Mouse (Mus musculus) adrenal gland, adult 2 months (tissue): ENCODE measurements around the gene 9830107B12Rik. TPM values are rescaled to one million over a fixed set of nuclear protein-coding genes. Genes with fewer than 3 reads are reported as not detected.
"Not testable (repeated sequence)": the region's sequence is repeated elsewhere in the genome, so short reads cannot be mapped to it uniquely, and the experiment has no call there.

ENCODE experiments used
- DNase-seq: peaks from one replicate; pipeline ENCODE4 v3.0.0; 2021
- long read RNA-seq: library from polyadenylated mRNA; stranded (forward); transcript quantifications from one replicate; pipeline ENCODE4 v2.0.0, GENCODE M21; 2021
- polyA plus RNA-seq: library from polyadenylated mRNA; depleted of rRNA; stranded (reverse); fragments of >200 nt; gene quantifications from 2 replicates; pipeline ENCODE4 v1.2.3, GENCODE M21; 2012; rRNA removed
- total RNA-seq, 2 experiments: library from RNA; stranded (reverse); gene quantifications; 2 replicates each; pipeline ENCODE4 v1.2.3; 2021

9830107B12Rik gene
- not detected for total RNA-seq
- not detected in 2 replicates for polyA plus RNA-seq
- long read RNA-seq, result 0 reads

DNA sequence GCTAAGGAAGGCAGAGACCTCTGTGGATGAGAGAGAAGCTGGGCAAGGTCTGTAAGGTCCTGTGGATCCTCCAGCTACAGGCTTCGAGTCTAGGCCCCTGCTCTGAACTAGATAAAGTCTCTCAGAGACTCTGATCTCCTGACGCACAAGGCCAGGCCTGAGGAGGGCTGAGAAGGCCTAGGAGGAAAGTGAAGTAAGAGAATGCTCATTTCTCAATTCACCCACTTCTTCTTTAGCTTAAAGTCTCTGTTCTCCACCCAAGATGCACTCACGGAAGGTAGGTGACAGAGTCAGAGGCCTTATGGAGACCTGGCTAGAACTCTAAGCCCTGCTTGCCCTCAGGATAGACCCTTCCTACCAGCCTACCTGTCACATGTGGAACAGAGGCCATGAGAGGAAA lies at the start of gene 9830107B12Rik:
Gene 9830107B12Rik, minus strand, starts transcription at position 149 of the 400 bp plus-strand sequence.
- DNase-seq, result no peak

DNA sequence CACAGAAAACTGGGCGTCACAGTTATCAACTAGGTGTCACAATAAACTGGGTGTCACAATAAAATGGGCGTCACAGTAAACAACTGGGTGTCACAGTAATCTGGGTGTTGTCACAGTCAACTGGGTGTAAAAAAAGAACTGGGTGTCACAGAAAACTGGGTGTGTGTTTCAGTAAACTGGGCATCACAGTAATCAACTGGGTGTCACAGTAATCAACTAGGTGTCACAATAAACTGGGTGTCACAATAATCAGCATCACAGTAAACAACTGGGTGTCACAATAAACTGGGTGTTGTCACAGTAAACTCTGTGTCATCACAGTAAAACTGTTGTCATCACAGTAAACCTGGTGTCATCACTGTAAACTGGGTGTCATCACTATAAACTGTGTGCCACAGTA lies 46.3 kb upstream of the 9830107B12Rik start:
- DNase-seq, result no peak

- DNase-seq, result no peak
Measured at GRCm38 (mm10) chr17:48185252-48185651, 39.2 kb upstream of the 9830107B12Rik start.

GRCm38 (mm10) chr17:48167103-48167502 lies 21.0 kb upstream of the 9830107B12Rik start, which contains the start of gene A530064D06Rik:
Gene A530064D06Rik, minus strand, starts transcription at chr17:48167275.
- not testable (repeated sequence) for DNase-seq

DNA sequence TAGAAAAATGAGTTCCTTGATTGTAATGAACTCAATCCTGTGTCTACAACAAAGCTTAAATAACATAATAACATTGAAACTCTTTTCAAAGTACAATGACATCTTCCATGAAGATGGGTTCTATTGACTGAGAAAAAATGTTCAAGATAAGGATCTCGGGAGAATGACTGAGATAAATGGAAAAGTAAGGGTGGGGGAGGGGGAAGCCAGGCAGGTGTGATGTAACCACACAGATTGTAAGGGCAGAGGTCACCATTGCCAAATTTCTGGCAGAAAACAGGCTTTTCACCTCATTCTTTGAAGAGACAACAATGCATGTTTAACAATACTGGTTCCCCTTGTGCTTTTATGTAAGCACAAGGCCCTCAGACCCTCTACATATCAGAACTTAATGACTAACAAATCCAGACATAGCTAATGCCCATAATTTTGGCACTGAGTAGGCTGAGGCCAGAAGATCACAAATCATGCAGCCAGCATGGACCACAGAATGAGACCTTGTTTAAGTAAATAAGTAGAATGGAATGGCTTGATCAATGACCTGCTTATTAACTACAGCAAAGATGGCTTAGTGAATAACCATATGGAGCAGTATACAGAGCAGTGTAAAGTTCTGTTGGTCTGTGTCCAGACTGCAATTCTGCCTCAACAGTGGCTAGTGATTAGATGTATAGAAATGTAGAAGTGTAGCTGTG lies 11.5 kb upstream of the 9830107B12Rik start:
- no peak for DNase-seq

GRCm38 (mm10) chr17:48132810-48133209 lies 13.3 kb downstream of the 9830107B12Rik start:
- DNase-seq, result peak; percentile 4

GRCm38 (mm10) chr17:48120456-48120855 lies 25.6 kb downstream of the 9830107B12Rik start:
- DNase-seq, result no peak

GRCm38 (mm10) chr17:48119656-48120055 lies 26.4 kb downstream of the 9830107B12Rik start:
- peak; percentile 69 for DNase-seq

GRCm38 (mm10) chr17:48118570-48118969 lies 27.5 kb downstream of the 9830107B12Rik start:
- DNase-seq, result no peak

GRCm38 (mm10) chr17:48110547-48111287 lies 35.4 kb downstream of the 9830107B12Rik start:
- peak; percentile 17 for DNase-seq

- DNase-seq, result no peak
Measured at GRCm38 (mm10) chr17:48108520-48108919, 37.5 kb downstream of the 9830107B12Rik start.

DNA sequence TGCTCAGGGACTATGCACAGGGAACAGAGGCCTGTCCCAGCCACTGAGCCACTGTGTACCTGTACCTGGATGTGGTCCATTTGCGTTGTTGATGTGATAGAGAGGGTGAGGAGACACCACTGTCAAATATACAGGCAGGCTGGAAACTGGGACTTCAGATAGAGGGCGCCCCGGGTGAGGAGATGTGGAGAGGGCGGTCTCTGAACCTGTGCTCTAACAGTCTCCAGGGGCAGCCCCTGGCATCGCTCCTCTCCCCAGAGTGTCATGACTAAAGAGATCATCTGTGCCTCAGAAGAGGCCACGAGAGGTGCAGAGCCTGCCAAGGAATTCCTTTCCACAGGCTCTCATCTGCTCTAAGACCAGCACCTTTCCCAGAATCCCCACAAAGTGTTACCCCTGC lies 38.2 kb downstream of the 9830107B12Rik start:
- no peak for DNase-seq

- DNase-seq, result no peak
Measured at GRCm38 (mm10) chr17:48107333-48107732, 38.7 kb downstream of the 9830107B12Rik start.

- peak; percentile 87 for DNase-seq
Measured at GRCm38 (mm10) chr17:48100441-48101417, 45.3 kb downstream of the 9830107B12Rik start.

DNA sequence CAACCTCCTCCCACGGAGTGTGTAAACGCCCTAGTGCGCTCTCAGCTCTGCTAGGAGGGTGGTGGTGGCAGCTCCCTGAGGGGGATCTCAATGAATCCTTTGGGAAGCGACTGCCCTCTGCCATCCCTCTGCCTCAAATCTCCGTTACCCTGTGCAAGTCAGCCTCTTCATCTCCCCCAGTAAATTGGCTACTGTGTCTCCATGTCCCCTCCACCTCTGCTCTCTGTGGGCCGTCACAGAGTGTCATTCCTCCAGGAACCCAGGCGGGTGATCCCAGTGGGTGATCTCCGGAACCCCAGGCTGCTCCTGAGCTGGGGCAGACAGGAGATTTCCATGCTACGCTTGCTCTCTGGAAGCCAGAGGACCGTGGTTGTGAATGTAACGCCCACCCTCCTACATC lies 46.8 kb downstream of the 9830107B12Rik start:
- no peak for DNase-seq

- no peak for DNase-seq
Measured at GRCm38 (mm10) chr17:48098528-48098890, 47.6 kb downstream of the 9830107B12Rik start.

- no peak for DNase-seq
Measured at GRCm38 (mm10) chr17:48097743-48098527, 48.1 kb downstream of the 9830107B12Rik start.

DNA sequence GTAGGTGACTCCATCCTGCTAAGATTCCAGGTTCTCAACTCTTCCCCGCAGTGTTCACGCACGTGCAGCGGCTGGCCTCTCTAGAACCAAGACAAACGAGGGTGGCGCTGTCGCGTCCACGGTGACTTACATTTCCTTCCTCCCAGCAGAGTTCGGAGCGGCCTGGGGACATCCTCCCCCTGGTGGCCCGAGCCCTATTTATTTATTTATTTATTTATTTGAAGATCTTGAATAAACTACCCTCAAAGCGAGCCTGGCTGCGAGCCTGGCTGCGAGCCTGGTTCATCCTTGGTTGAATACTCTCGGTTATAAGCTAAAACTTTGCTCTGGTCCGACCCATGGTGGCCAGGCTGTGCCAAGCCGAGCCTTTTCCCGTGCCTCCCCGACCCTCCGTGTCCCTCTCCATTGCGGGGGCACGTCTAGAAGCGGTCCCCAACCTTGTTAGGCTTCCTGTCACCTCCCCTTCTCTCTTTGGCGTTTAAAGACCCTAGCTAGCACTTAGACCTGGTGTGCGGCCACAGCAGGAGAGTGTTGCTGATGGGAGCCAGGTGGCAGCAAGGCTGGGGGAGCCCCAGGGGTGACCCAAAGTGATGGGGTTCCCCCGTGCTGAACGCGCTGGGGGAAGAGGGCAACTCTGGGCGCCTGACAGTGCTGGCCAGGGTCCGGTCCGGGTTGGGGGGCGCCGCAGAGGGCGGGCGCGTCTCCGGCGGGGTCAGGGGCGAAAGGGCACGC lies 48.9 kb downstream of the 9830107B12Rik start:
- DNase-seq, result peak; percentile 56

DNA sequence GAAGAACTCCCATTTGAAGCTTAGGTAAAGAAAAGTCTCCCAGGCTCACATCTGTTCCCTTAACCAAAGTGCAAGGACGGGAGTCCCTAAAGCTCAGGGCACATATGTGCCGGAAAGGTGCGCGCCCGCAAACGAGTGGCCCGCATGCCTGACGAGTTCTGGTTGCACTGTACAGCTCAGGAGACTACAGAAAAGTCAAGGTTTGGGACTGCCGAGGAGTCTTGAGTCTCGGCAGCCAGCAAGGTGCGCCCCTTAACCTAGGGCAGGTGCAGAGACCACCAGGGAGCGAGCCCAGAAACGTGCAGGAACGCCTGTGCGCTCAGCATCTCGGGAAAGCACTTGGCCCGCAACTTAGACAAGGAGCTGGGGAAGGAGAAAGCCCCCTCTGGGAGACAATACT lies 49.7 kb downstream of the 9830107B12Rik start:
- no peak for DNase-seq

DNA sequence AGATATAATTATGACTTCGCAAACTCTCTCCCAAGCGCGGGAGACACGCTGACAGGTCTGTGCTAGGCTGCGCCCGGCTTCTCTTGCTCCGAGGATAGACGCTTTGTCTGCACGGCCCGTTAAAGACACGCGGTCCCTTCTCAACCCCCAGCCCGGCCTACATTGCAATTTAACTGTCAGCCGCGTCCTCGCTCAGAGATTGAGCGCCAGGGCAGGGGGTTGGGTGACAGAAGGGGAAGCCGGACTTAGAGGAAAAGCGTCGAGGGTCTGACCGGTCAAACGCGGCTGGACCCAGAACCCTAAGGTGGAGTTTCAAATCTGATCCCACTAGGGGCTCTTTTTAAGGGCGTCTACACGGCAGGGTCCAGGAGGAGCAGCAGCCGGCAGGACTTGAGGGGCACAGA lies 50.3 kb downstream of the 9830107B12Rik start:
- DNase-seq, result no peak
